Mouse (Mus musculus): ENCODE measurements at regions not wholly inside any gene's neighbourhood (a gene's known extent, or its start where the extent isn't known, plus 50 kb on each side); places are given as distances from the start of the nearest gene placed in this dataset.

DNA sequence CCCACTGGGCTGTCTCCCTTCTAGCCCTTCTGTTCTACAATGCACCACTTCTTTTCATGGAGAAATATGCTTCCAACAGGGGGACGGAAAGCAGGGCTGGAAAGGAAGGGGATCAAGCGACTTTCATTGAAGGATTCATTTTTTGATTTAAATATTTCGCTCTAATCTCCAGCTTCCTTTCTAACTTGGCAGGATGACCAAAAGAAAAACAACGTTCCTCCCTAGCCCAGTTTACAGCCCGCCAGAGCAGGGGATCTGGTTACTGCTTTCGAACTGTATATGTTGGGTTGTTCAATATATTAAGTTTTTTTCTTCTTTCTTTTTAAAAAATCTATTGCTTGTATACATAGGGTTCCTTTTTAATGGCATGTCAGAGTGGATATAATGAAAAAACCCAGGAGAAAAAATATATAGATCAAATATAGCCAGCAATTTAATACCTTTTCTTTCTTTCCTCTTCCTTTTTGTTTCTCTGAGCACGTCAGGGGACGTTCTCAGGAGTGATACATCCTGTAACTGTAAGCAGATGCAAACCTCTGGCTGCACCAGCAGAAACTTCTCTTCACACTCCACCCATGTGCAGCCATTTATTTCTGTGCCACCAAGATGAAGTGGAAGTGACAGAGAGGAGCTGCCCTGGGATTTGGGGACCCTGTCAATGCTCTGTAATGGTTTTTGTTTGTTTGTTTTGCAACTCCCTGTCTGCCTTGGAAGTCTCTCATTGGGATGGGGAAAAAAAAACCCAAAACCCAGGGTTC is 406.7 kb downstream of the Ccdc171 start:
- no peak for TF ChIP-seq POLR2A (IDR thresholded peaks at IDR 0.05; ENCODE audit: extremely low read depth, insufficient read depth, low read length)
- TF ChIP-seq CTCF (IDR thresholded peaks at IDR 0.05; ENCODE audit: extremely low read depth, insufficient read depth, low read length) = no peak

All from cortical plate, adult 2 months (tissue).